Mouse (Mus musculus): ENCODE measurements around the gene Rapgef5.

Gene Rapgef5

DNA sequence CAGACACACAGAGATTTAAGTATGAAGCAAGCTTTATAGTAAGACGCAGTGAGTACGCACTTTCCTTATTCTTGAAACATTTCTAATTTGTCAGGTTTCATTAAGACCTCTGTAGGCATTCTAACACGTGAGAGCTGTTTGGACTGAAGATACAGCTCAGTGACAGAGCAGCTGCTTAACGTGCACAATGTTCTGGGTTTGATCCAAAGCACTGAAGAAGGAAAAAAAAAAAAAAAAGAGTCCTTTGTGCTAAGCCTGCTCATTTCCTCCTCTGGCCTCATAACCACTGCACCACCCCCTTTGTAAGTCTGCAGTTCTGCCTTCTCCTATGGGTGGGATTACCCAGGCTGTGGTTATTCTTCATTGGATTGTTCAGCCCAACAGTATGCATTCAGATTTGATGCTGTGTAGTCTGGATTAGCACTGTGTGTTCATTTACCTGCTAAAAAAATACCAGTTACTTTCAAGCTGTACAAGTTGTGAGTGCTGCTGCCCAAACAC lies 103.3 kb downstream of the Rapgef5 start:
- no peak for DNase-seq

DNA sequence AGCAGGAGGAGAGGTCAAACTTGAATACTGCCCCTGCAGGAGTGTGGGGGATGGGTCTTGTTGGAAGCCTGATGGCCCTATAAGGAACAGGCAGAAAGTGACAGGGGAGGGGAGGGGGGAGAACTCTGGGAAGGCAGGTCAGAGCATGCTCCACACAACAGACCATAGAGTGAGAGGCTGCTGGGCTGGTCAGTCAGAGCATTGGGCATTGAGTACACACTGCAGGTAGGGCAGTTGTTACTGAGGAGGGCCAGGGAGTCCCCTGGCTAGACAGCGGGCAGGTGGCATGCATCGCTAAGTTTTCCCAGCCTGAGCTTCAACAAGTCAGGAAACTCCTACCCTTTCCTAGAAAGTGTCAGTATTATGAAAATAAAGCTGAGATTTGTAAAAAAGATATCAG lies 106.7 kb downstream of the Rapgef5 start:
- DNase-seq: no peak

GRCm38 (mm10) chr12:117627311-117627710 lies 111.0 kb downstream of the Rapgef5 start:
- no peak for DNase-seq

DNA sequence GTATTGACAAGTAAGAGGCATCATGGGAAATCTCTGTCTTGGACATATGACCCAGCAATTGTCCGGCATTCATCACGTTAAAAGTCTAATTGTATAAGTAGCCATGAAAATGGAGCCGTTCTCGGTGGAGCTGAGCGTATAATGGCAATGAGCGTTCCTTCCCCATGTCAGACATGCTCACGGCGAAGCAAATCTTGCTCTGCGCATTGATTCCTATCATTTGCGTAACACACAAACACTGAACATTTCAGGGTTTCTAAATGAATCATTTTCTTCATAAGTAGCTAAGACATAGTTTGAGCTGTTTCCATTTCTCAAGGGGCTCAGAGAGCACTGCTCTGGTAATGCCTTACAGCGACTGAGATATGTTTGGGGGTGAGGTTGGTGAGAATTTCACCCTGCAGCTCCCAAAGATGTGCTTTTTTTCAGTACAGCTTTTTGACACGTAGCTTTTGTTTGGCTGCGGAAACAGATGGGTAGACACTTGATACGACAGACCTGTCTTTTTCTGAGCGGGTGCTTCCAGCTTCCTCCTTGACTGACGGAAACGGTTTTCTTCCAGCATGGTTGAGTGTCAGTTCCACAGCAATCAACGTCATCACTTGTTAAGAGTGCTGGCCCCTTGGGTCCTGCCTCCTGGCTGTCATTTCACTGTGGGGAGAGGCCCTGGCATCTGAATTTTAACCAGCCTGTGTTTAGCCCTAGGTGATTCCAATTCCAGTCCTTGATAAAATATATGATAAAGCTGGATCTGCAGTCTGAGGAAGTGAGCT lies 112.2 kb downstream of the Rapgef5 start:
- DNase-seq: no peak

GRCm38 (mm10) chr12:117632133-117632532 lies 115.9 kb downstream of the Rapgef5 start:
- DNase-seq: no peak

DNA sequence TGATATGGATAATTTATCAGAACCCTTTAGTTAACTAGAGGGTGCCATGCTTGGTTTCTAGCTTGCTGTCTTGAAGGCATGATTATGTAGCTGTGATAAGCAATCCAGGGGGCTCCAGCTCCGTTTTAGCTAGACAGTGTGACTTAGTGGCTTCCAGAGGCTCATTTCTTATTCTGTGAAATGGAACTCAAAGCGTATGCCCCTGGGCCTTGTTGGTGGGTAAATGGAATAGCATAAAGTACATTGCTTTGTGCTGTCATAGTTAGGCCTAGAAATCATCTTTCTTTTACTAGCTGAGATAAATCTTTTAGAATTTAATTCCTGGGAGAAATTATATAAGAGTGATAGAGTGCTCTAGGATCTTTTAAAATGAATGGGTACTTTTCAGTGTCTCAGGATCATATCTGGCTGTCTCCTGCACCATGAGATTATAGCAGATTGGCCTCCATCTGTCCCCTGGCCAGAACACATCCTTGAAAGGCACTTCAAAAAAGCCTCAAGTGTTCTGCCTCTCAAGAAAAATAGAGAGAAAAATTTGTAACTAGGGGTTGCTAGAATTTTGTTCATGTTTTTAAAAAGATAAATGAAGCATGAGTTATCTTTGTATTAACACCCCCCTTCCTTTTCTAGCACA lies 120.0 kb downstream of the Rapgef5 start:
- no peak for DNase-seq

GRCm38 (mm10) chr12:117636969-117637368 lies 120.7 kb downstream of the Rapgef5 start:
- DNase-seq: no peak

DNA sequence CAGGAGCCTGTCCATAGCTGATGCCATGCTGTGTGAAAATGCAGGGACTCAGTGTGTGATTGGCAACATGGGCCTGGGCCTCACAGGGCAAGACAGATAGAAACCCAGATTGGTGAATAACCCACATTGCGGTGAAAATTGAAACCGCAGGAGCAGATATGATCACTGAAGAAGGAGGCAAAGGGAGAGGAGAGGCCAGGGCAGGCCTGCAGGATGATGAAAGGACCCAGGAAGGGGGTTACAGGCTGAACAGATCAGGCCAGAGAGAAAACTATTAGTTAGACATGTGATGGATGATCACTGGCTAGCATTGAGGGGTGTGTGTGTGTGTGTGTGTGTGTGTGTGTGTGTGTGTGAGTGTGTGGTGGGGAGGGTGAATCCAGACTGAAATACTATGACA lies 122.6 kb downstream of the Rapgef5 start:
- DNase-seq: no peak

- peak in 1 of 2 experiments; percentile 12 for DNase-seq
Measured at GRCm38 (mm10) chr12:117639356-117640121, 123.3 kb downstream of the Rapgef5 start.

- no peak for DNase-seq
Measured at GRCm38 (mm10) chr12:117642512-117642911, 126.2 kb downstream of the Rapgef5 start.

GRCm38 (mm10) chr12:117645771-117646170 lies 129.5 kb downstream of the Rapgef5 start:
- no peak for DNase-seq

DNA sequence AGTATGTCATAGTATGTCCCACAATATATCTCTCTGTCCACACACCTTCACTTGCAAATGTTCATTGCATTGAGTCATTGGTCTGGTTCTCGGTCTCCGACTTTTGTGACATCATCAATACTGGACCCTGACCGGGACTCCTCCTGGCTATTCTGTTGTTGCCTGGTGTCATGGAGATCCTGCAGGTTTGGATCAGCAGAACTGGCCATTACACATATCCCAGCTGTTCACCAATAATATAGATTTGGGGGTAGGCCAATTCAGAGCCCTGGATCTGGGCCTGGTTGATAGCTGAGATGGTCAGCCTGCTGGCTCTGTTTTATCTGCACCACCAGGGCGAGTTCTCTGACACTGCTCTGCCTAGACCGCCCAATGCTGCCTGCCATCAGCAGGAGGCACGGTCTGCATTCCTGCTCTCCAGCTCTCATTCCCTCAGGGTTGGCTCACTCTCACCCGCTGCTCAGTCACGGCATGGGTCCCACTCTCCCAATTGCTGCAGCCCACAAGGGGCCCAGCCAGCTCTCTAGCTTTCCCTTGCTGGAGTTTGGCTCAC lies 137.7 kb downstream of the Rapgef5 start:
- DNase-seq: no peak

DNA sequence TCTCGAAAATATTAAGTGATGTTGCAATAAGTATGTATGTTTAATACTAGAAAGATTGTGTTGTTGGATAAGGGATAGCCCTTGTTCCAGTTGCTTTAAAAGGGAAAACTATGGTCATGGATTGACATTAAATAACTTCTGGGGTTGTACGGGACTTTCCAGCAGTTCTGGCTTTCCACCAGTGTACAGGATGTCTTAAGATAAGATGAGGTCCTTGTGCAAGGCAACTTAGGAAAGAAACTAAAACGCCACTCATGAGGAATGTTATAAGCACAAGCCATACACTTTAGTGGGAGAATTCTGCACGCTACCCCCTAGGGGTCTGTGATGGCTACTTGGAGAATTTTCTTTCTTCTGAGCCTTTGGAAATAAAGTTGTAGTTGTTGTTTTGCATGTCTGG lies 140.7 kb downstream of the Rapgef5 start:
- no peak for DNase-seq

DNA sequence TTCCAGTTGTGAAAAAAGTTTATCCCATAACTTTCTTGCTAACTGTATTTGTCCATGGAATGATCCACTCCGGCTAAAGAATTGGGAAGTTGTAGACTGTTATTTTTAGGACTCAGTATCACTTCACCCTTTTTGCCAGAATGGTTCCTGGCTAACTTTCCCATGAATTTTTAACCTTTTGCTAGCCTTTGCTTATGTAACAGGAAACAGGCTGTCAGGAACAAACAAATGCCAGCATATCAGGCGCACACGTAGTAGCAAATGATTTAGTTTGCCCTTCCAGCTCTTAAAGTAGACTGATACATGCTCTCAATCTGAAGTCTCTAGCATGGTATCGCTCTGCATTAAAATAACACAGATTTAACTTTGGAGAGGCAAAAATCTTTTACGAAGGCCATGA lies 141.5 kb downstream of the Rapgef5 start:
- no peak for DNase-seq

DNA sequence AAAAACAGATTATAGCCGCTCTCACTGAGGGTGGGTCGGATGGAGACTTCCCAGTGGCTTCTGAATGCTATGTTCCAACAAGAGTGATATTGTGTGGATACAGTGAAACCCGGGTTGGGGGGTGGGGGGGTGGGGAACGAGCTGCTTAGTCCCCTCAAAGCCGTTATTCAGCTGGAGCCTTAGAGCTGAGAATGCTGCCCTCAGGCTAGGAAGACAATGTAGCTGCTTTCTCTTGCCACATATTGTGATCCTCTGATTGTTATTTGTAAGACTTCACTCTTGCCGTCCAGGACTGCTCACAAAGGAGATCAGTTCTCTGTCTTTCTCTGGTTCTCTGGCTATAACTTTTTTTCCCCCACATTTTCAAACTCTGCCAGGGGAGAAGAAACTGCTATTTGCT lies 142.5 kb downstream of the Rapgef5 start:
- no peak for DNase-seq

GRCm38 (mm10) chr12:117660361-117660760 lies 144.1 kb downstream of the Rapgef5 start:
- no peak for DNase-seq

- DNase-seq: no peak
Measured at GRCm38 (mm10) chr12:117661871-117662270, 145.6 kb downstream of the Rapgef5 start.

GRCm38 (mm10) chr12:117663637-117664036 lies 147.4 kb downstream of the Rapgef5 start:
- DNase-seq: no peak

- no peak for DNase-seq
Measured at GRCm38 (mm10) chr12:117664644-117665043, 148.4 kb downstream of the Rapgef5 start.

DNA sequence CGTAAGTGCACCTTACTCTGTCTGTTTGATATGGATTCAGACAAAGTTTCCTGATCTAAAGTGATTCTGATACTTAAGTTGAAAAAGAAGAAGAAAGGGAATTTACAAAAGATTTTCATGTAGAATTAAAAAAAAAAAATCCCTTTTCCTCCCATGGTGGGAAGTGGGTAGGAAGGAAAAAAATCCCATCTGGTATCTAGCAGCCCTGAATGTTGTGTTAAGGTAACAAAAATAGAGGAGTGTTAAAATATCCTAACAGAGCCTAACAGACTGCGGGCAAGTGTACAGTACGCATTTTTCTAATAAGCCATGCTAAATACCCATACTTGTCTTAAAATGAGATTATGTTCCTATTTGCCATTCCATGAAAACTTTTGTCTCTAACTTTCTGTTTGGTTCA lies 150.1 kb downstream of the Rapgef5 start:
- no peak for DNase-seq

- DNase-seq: no peak
Measured at GRCm38 (mm10) chr12:117669610-117670400, 153.5 kb downstream of the Rapgef5 start.

GRCm38 (mm10) chr12:117673188-117673587 lies 156.9 kb downstream of the Rapgef5 start:
- no peak for DNase-seq
